Mouse (Mus musculus) bone marrow, adult 2 months (tissue): ENCODE results near the gene Adra2b. TPM values are rescaled to one million over a fixed set of nuclear protein-coding genes. Genes with fewer than 3 reads are reported as not detected.

Source experiments
- H3K27ac ChIP-seq: fragments of 200-500 bp; 2 replicates; pipeline ENCODE4 v1.5.1; 2012; ENCODE audit warnings: low read depth, mild to moderate bottlenecking, control low read depth, inconsistent platforms, low read length; ENCODE audit not compliant: control insufficient read depth, poor library complexity, insufficient read depth
- H3K4me1 ChIP-seq: fragments of 200-500 bp; 2 replicates; pipeline ENCODE4 v1.6.1; 2011; ENCODE audit warnings: low read length; ENCODE audit not compliant: control insufficient read depth, insufficient read depth
- H3K4me3 ChIP-seq: fragments of 200-500 bp; replicated peaks from 2 replicates; pipeline ENCODE3; 2011; ENCODE audit warnings: mild to moderate bottlenecking, low read depth, low read length, control low read depth; ENCODE audit not compliant: control insufficient read depth
- CTCF ChIP-seq: fragments of 200-500 bp; IDR thresholded peaks from 2 replicates; pipeline ENCODE4 v1.5.1; 2011; ENCODE audit warnings: low read length, control low read depth; ENCODE audit not compliant: control insufficient read depth, insufficient read depth
- POLR2A ChIP-seq: fragments of 200-500 bp; IDR thresholded peaks from 2 replicates; pipeline ENCODE4 v1.6.1; 2011; ENCODE audit warnings: low read depth, mild to moderate bottlenecking, control low read depth, low read length, borderline replicate concordance; ENCODE audit not compliant: control insufficient read depth
- WGBS: fragments of 180-500 bp; shearing (Covaris S2); methylation state at CpG from one replicate; pipeline ENCODE4 v1.1.7; 2018; 5-methylcytosine and 5-hydroxymethylcytosine counted together
- polyA plus RNA-seq: library from polyadenylated mRNA; stranded (reverse); fragments of >200 nt; gene quantifications from 2 replicates; pipeline ENCODE4 v1.2.4, GENCODE M21; 2011; ENCODE audit warnings: low replicate concordance; ENCODE audit not compliant: missing spikeins, insufficient read depth, insufficient read length

The Adra2b gene
- polyA plus RNA-seq: 0.74 TPM in 1 of 2 replicates, not detected in the other

- Histone ChIP-seq H3K4me1 (0 out of 2 replicates have a peak, but pooled peaks cover 2% of the 10 kb centered on the region), H3K4me3 (no peak within 1 kb of the TSS), H3K27ac (no peak within 1 kb of the TSS)
- under 1% methylated on average over 49 of the region's 49 CpGs for WGBS
- TF ChIP-seq CTCF (peak; percentile 83), POLR2A (no peak)
Measured at GRCm38 (mm10) chr2:127362459-127363281, at the start of gene Adra2b. Gene Adra2b (plus strand): TSS chr2:127363208.

GRCm38 (mm10) chr2:127313878-127314277 lies 49.1 kb upstream of the Adra2b start:
- Histone ChIP-seq H3K4me3 (no peak overlapping the region), H3K27ac (0 out of 2 replicates have a peak overlapping the region, but pooled peaks have one; percentile 76), H3K4me1 (peaks cover 4% of the 10 kb centered on the region)
- 52% methylated on average over 4 of the region's 4 CpGs for WGBS
- no peak for TF ChIP-seq CTCF
- TF ChIP-seq POLR2A: no peak

- Histone ChIP-seq H3K4me1 (peaks cover 4% of the 10 kb centered on the region), H3K4me3 (no peak overlapping the region), H3K27ac (peak overlapping the region; percentile 76)
- TF ChIP-seq CTCF (no peak), POLR2A (no peak)
- WGBS: 22% methylated on average over 6 of the region's 6 CpGs
Measured at GRCm38 (mm10) chr2:127314467-127315154, 48.4 kb upstream of the Adra2b start.

GRCm38 (mm10) chr2:127315155-127315470 lies 47.9 kb upstream of the Adra2b start:
- WGBS: 94% methylated on average over 1 of the region's 1 CpGs
- no peak overlapping the region for H3K4me3 ChIP-seq
- H3K4me1 ChIP-seq: peaks cover 4% of the 10 kb centered on the region
- H3K27ac ChIP-seq: peak overlapping the region; percentile 76
- no peak for TF ChIP-seq POLR2A
- TF ChIP-seq CTCF: no peak

GRCm38 (mm10) chr2:127316431-127316830 lies 46.6 kb upstream of the Adra2b start:
- H3K27ac ChIP-seq: no peak overlapping the region
- H3K4me3 ChIP-seq: no peak overlapping the region
- 77% methylated on average over 5 of the region's 5 CpGs for WGBS
- TF ChIP-seq POLR2A (no peak), CTCF (no peak)
- peaks cover 3% of the 10 kb centered on the region; the same call in 1 of the 2 replicates for H3K4me1 ChIP-seq

- H3K27ac ChIP-seq: no peak overlapping the region
- WGBS: 21% methylated on average over 4 of the region's 4 CpGs
- peaks cover 3% of the 10 kb centered on the region; the same call in 1 of the 2 replicates for H3K4me1 ChIP-seq
- H3K4me3 ChIP-seq: no peak overlapping the region
- TF ChIP-seq POLR2A: no peak
Measured at GRCm38 (mm10) chr2:127318136-127318535, 44.9 kb upstream of the Adra2b start.

GRCm38 (mm10) chr2:127319071-127319470 lies 43.9 kb upstream of the Adra2b start:
- H3K4me3 ChIP-seq: no peak overlapping the region
- TF ChIP-seq POLR2A (no peak), CTCF (no peak)
- 19% methylated on average over 4 of the region's 4 CpGs for WGBS
- no peak overlapping the region for H3K27ac ChIP-seq
- peaks cover 3% of the 10 kb centered on the region; the same call in 1 of the 2 replicates for H3K4me1 ChIP-seq

GRCm38 (mm10) chr2:127322671-127323285 lies 40.2 kb upstream of the Adra2b start:
- H3K4me3 ChIP-seq: no peak overlapping the region
- H3K27ac ChIP-seq: no peak overlapping the region
- H3K4me1 ChIP-seq: peaks cover 4% of the 10 kb centered on the region
- WGBS: 33% methylated on average over 6 of the region's 6 CpGs
- TF ChIP-seq POLR2A (no peak), CTCF (no peak)
